ENCODE assay signal across 8 mouse cellular contexts in genomic region chr7:27691076-27691475, GRCm38 (mm10). TPM values are rescaled to one million over a fixed set of nuclear protein-coding genes. Genes with fewer than 3 reads are reported as not detected.
DNase-seq lines count a peak whose midpoint lies in the region; ATAC-seq lines count a peak whose summit lies in the region.
"Had no signal": no experiment of that assay in that cellular context is flagged by ENCODE, and none has a peak within 500 bp of the region (broad histone marks: within the 10 kb centered on the region; RNA-seq: fewer than 3 reads in every experiment).

No protein-coding gene starts in this region.

- H3K4me1 ChIP-seq in embryonic facial prominence, embryonic 14.5 days (ENCODE audit: control insufficient read depth, insufficient read depth, low read length) = no peaks in the 10 kb centered on the region
- no peaks in the 10 kb centered on the region for H3K4me1 ChIP-seq in neural tube, embryonic 11.5 days (ENCODE audit: control insufficient read depth, insufficient read depth, low read length)

- intact Hi-C loops in left cerebral cortex, postnatal 10 days (cut with DNase I) = no loop called here

- DNase-seq in kidney, adult 18-20 months = peak; percentile 30
- no peak for DNase-seq in kidney, postnatal 14 days
- DNase-seq in CD8-positive naive resting alpha-beta T cell, adult 2 months (ENCODE audit: low read depth in 2 of 2, low spot score in 2 of 2) = peak; percentile 31 to 53
- peak; percentile 66 for DNase-seq in NIH3T3 (ENCODE audit: low read depth)
- peak; percentile 28 for DNase-seq in embryonic facial prominence, embryonic 14.5 days (ENCODE audit: low spot score)
- DNase-seq in neural tube, embryonic 11.5 days (ENCODE audit: low spot score) = peak; percentile 51
- no peak for DNase-seq in left cerebral cortex, postnatal 10 days (ENCODE audit: extremely low spot score in 1 of 2, low spot score in 2 of 2)

- no peaks in the 10 kb centered on the region for H3K9me3 ChIP-seq in embryonic facial prominence, embryonic 14.5 days (ENCODE audit: control insufficient read depth, low read length)
- no peaks in the 10 kb centered on the region for H3K9me3 ChIP-seq in neural tube, embryonic 11.5 days (ENCODE audit: control insufficient read depth, low read length)
- H3K9me3 ChIP-seq: liver, embryonic 15.5 days had no signal

- no peak overlapping the region for H3K4me3 ChIP-seq in embryonic facial prominence, embryonic 14.5 days (ENCODE audit: low read depth, low read length)
- H3K4me3 ChIP-seq in neural tube, embryonic 11.5 days (ENCODE audit: low read depth, low read length) = no peak overlapping the region
- H3K4me3 ChIP-seq: liver, embryonic 15.5 days had no signal

- WGBS in embryonic facial prominence, embryonic 14.5 days = 44% methylated on average over 5 of the region's 5 CpGs
- WGBS in neural tube, embryonic 11.5 days = 47% methylated on average over 5 of the region's 5 CpGs

- no peak overlapping the region for H3K4me2 ChIP-seq in embryonic facial prominence, embryonic 14.5 days (ENCODE audit: low read depth, low read length)
- H3K4me2 ChIP-seq in neural tube, embryonic 11.5 days (ENCODE audit: low read depth) = no peak overlapping the region
- H3K4me2 ChIP-seq: liver, embryonic 15.5 days had no signal

- no peaks in the 10 kb centered on the region for H3K36me3 ChIP-seq in embryonic facial prominence, embryonic 14.5 days (ENCODE audit: control insufficient read depth, insufficient read depth, low read length)
- no peaks in the 10 kb centered on the region for H3K36me3 ChIP-seq in neural tube, embryonic 11.5 days (ENCODE audit: control insufficient read depth, insufficient read depth, low read length)
- H3K36me3 ChIP-seq: liver, embryonic 15.5 days had no signal

- H3K27ac ChIP-seq in embryonic facial prominence, embryonic 14.5 days (replicated peaks; ENCODE audit: low read depth, low read length) = no peak overlapping the region
- H3K27ac ChIP-seq in neural tube, embryonic 11.5 days (ENCODE audit: low read depth, low read length) = no peak overlapping the region
- H3K27ac ChIP-seq: liver, embryonic 15.5 days had no signal

- no peak for ATAC-seq in embryonic facial prominence, embryonic 14.5 days (ENCODE audit: low read depth)
- ATAC-seq in neural tube, embryonic 11.5 days (ENCODE audit: insufficient read depth, low FRiP score, low TSS enrichment) = no peak

- no peaks in the 10 kb centered on the region for H3K27me3 ChIP-seq in embryonic facial prominence, embryonic 14.5 days (replicated peaks; ENCODE audit: control insufficient read depth, insufficient read depth, low read length)
- no peaks in the 10 kb centered on the region for H3K27me3 ChIP-seq in neural tube, embryonic 11.5 days (ENCODE audit: control insufficient read depth, insufficient read depth, low read length)
- H3K27me3 ChIP-seq: liver, embryonic 15.5 days had no signal

- no peak overlapping the region for H3K9ac ChIP-seq in embryonic facial prominence, embryonic 14.5 days (ENCODE audit: low read depth, low read length)
- no peak overlapping the region for H3K9ac ChIP-seq in neural tube, embryonic 11.5 days (ENCODE audit: low read length)
- H3K9ac ChIP-seq: liver, embryonic 15.5 days had no signal

RNA-seq across cellular contexts. Expression of gene Zfp607b, which starts 1.9 kb away (rescaled TPM):
- 3.2 and 3.4 TPM in 2 replicates for polyA plus RNA-seq in embryonic facial prominence, embryonic 14.5 days (2014; fragmentation: Nextera tagmentation; extraction: Ambion mirVana)
- 5.0 and 6.1 TPM in 2 replicates for polyA plus RNA-seq in neural tube, embryonic 11.5 days (2014; fragmentation: Nextera tagmentation; extraction: Ambion mirVana)
- total RNA-seq in left cerebral cortex, postnatal 10 days (2021) = 1 to 10 TPM; 8.3 to 9.8 TPM

RNA-seq across cellular contexts. Expression of gene Map3k10, which starts 16.7 kb away (rescaled TPM):
- 7.2 and 8.0 TPM in 2 replicates for polyA plus RNA-seq in embryonic facial prominence, embryonic 14.5 days (2014; fragmentation: Nextera tagmentation; extraction: Ambion mirVana)
- polyA plus RNA-seq in neural tube, embryonic 11.5 days (2014; fragmentation: Nextera tagmentation; extraction: Ambion mirVana) = 9.0 and 12.5 TPM in 2 replicates
- 100 to 1,000 TPM; 220 to 227 TPM for total RNA-seq in left cerebral cortex, postnatal 10 days (2021)

RNA-seq across cellular contexts. Expression of gene Ttc9b, which starts 37.4 kb away (rescaled TPM):
- polyA plus RNA-seq in embryonic facial prominence, embryonic 14.5 days (2014; fragmentation: Nextera tagmentation; extraction: Ambion mirVana) = 3.8 and 4.6 TPM in 2 replicates
- polyA plus RNA-seq in neural tube, embryonic 11.5 days (2014; fragmentation: Nextera tagmentation; extraction: Ambion mirVana) = 10.2 and 11.2 TPM in 2 replicates
- total RNA-seq in left cerebral cortex, postnatal 10 days (2021) = 100 to 1,000 TPM; 139 to 145 TPM

RNA-seq across cellular contexts. Expression of gene Zfp60, which starts 40.1 kb away (rescaled TPM):
- 30.4 and 33.5 TPM in 2 replicates for polyA plus RNA-seq in embryonic facial prominence, embryonic 14.5 days (2014; fragmentation: Nextera tagmentation; extraction: Ambion mirVana)
- polyA plus RNA-seq in neural tube, embryonic 11.5 days (2014; fragmentation: Nextera tagmentation; extraction: Ambion mirVana) = 83.7 and 84.7 TPM in 2 replicates
- total RNA-seq in left cerebral cortex, postnatal 10 days (2021) = 10 to 100 TPM; 35.7 to 38.8 TPM

Comparison
In these comparisons a context has a peak if more than half of its experiments do, and no peak if none do; other contexts are left out.
1. DNase-seq: peak in kidney, adult 18-20 months (single experiment), CD8-positive naive resting alpha-beta T cell, adult 2 months (2 of 2), NIH3T3 (single experiment), embryonic facial prominence, embryonic 14.5 days (single experiment) and neural tube, embryonic 11.5 days (single experiment); none in kidney, postnatal 14 days (single experiment) and left cerebral cortex, postnatal 10 days (0 of 2).